16 mouse cellular contexts compared by ENCODE assay signal in the genomic region with DNA sequence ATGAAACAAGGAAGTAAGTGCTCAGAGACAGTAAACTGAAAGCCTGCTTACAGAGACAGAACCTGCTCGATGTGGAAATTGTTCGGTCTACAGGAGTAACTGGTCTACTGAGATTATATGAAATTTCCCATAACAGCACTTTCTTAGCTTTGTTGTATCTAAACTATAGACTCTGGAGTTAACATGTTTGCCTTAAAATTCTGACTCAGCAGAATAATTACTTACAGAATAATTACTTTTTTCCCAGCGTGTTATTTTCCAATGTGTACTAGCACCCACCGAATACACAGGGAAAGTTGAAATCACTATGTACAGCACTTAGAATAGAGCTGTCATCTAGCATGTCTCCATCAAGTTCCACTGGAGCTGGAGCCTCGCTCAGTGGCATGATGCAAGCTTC.
"Had no signal": no experiment of that assay in that cellular context is flagged by ENCODE, and none has a peak within 500 bp of the region (broad histone marks: within the 10 kb centered on the region; RNA-seq: fewer than 3 reads in every experiment).

No protein-coding gene starts in this region.

- H3K4me2 ChIP-seq: lung, embryonic 14.5 days; midbrain, embryonic 11.5 days; midbrain, embryonic 13.5 days; midbrain, embryonic 15.5 days; neural tube, embryonic 12.5 days; stomach, embryonic 15.5 days had no signal

- ATAC-seq: liver, postnatal 0 days; midbrain, embryonic 13.5 days; midbrain, embryonic 15.5 days had no signal

- H3K36me3 ChIP-seq: midbrain, embryonic 15.5 days had no signal

- H3K27me3 ChIP-seq: megakaryocyte, embryonic 14.5 days; midbrain, embryonic 13.5 days; midbrain, embryonic 15.5 days; neural tube, embryonic 12.5 days; stomach, embryonic 15.5 days had no signal

- H3K4me3 ChIP-seq: megakaryocyte, embryonic 14.5 days; midbrain, embryonic 13.5 days; midbrain, embryonic 15.5 days; neural tube, embryonic 12.5 days; stomach, embryonic 15.5 days had no signal

- H3K9ac ChIP-seq: liver, postnatal 0 days; lung, embryonic 14.5 days; midbrain, embryonic 13.5 days; midbrain, embryonic 15.5 days; neural tube, embryonic 12.5 days; stomach, embryonic 15.5 days had no signal

- DNase-seq: liver, postnatal 0 days; lung, embryonic 14.5 days; lung, postnatal 10 days; lung, postnatal 4 days; retina, postnatal 1 day; right cerebral cortex, adult 18-20 months; thymus, adult 2 months; thymus, postnatal 25 days; thymus, postnatal 4 days had no signal

- H3K4me1 ChIP-seq: midbrain, embryonic 15.5 days had no signal

- H3K27ac ChIP-seq: midbrain, embryonic 13.5 days; midbrain, embryonic 15.5 days; neural tube, embryonic 12.5 days; stomach, embryonic 15.5 days; stomach, postnatal 0 days had no signal

- H3K9me3 ChIP-seq: megakaryocyte, embryonic 14.5 days; midbrain, embryonic 13.5 days; midbrain, embryonic 15.5 days; neural tube, embryonic 12.5 days; stomach, embryonic 15.5 days had no signal
